Mouse (Mus musculus): ENCODE results near the gene Zfp639. TPM values are rescaled to one million over a fixed set of nuclear protein-coding genes. Genes with fewer than 3 reads are reported as not detected.

Gene Zfp639
- 31.8 and 33.0 TPM in 2 replicates for polyA plus RNA-seq (2015; fragmentation: Nextera tagmentation; extraction: Ambion mirVana)

GRCm38 (mm10) chr3:32509496-32510374 is at the start of gene Zfp639:
TSS of gene Zfp639 (plus strand) at chr3:32510259.
- peak; percentile 19 for DNase-seq (ENCODE audit: low spot score)

GRCm38 (mm10) chr3:32467321-32467720 is 42.7 kb upstream of the Zfp639 start:
- no peak for DNase-seq (ENCODE audit: low spot score)

- DNase-seq (ENCODE audit: low spot score) = no peak
These were observed 41.6 kb upstream of the Zfp639 start for GRCm38 (mm10) chr3:32468411-32468810.

GRCm38 (mm10) chr3:32470449-32470848 is 39.6 kb upstream of the Zfp639 start:
- no peak for DNase-seq (ENCODE audit: low spot score)

GRCm38 (mm10) chr3:32471098-32471497 is 39.0 kb upstream of the Zfp639 start:
- DNase-seq (ENCODE audit: low spot score) = no peak

- DNase-seq (ENCODE audit: low spot score) = no peak
These were observed 37.7 kb upstream of the Zfp639 start for GRCm38 (mm10) chr3:32472191-32472900.

GRCm38 (mm10) chr3:32473184-32473583 is 36.9 kb upstream of the Zfp639 start:
- DNase-seq (ENCODE audit: low spot score) = no peak

GRCm38 (mm10) chr3:32479961-32480360 is 30.1 kb upstream of the Zfp639 start:
- no peak for DNase-seq (ENCODE audit: low spot score)

- no peak for DNase-seq (ENCODE audit: low spot score)
These were observed 27.0 kb upstream of the Zfp639 start for GRCm38 (mm10) chr3:32483035-32483434.

GRCm38 (mm10) chr3:32486543-32486942 is 23.5 kb upstream of the Zfp639 start:
- DNase-seq (ENCODE audit: low spot score) = no peak

- no peak for DNase-seq (ENCODE audit: low spot score)
These were observed 21.9 kb upstream of the Zfp639 start for GRCm38 (mm10) chr3:32488172-32488571.

GRCm38 (mm10) chr3:32490076-32490927 is 19.8 kb upstream of the Zfp639 start:
- no peak for DNase-seq (ENCODE audit: low spot score)

- DNase-seq (ENCODE audit: low spot score) = no peak
These were observed 19.1 kb upstream of the Zfp639 start for GRCm38 (mm10) chr3:32490928-32491315.

GRCm38 (mm10) chr3:32492097-32493090 is 17.7 kb upstream of the Zfp639 start, which contains the start of gene Kcnmb3:
TSS of gene Kcnmb3 (minus strand) at chr3:32492231.
- DNase-seq (ENCODE audit: low spot score) = no peak

GRCm38 (mm10) chr3:32494387-32495087 is 15.5 kb upstream of the Zfp639 start:
- DNase-seq (ENCODE audit: low spot score) = no peak

- DNase-seq (ENCODE audit: low spot score) = no peak
These were observed 14.8 kb upstream of the Zfp639 start for GRCm38 (mm10) chr3:32495088-32495770.

GRCm38 (mm10) chr3:32495856-32496710 is 14.0 kb upstream of the Zfp639 start:
- DNase-seq (ENCODE audit: low spot score) = no peak

- no peak for DNase-seq (ENCODE audit: low spot score)
These were observed 13.4 kb upstream of the Zfp639 start for GRCm38 (mm10) chr3:32496711-32497070.
